Mouse (Mus musculus) liver, embryonic 14.5 days (tissue): ENCODE data around the gene Aldh1b1.

Experiments used
- CTCF ChIP-seq: IDR thresholded peaks from 2 replicates; pipeline ENCODE4 v1.5.1; 2016; ENCODE audit warnings: antibody characterized with exemption, low read depth, control low read depth
- EP300 ChIP-seq: IDR thresholded peaks from 2 replicates; pipeline ENCODE4 v1.6.1; 2016; ENCODE audit warnings: antibody characterized with exemption, low read depth

DNA sequence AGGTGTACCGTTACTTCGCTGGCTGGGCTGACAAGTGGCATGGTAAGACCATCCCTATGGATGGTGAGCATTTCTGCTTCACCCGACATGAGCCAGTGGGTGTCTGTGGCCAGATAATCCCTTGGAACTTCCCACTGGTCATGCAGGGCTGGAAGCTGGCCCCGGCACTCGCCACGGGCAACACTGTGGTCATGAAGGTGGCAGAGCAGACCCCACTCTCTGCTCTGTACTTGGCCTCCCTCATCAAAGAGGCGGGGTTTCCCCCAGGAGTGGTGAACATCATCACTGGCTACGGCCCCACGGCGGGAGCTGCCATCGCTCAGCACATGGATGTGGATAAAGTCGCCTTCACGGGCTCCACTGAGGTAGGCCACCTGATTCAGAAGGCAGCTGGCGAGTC, 4.1 kb downstream of the Aldh1b1 start:
- TF ChIP-seq CTCF (no peak), EP300 (no peak)
